Mouse (Mus musculus) layer of hippocampus, postnatal 14 days (tissue): Measurements from ENCODE around the gene Shf. TPM values are rescaled to one million over a fixed set of nuclear protein-coding genes. Genes with fewer than 3 reads are reported as not detected.
"Not testable (repeated sequence)": the region's sequence is repeated elsewhere in the genome, so short reads cannot be mapped to it uniquely, and the experiment has no call there.

ENCODE experiments used
- DNase-seq, 2 experiments: peaks; one replicate each; pipeline ENCODE4 v3.0.0; 2021 to 2022; ENCODE audit warnings: low spot score in 2 of 2, mixed read lengths in 1 of 2
- total RNA-seq, 2 experiments: library from RNA; stranded (reverse); gene quantifications; 2 replicates each; pipeline ENCODE4 v1.2.3; 2021

Shf gene
- total RNA-seq, 2 experiments from 2014 or later, result 57.5 to 65.2 TPM

- DNase-seq, result no peak
Measured at GRCm38 (mm10) chr2:122349136-122349785, 19.7 kb downstream of the Shf start.

GRCm38 (mm10) chr2:122348531-122349131 is 20.3 kb downstream of the Shf start:
- DNase-seq, result peak; percentile 90 to 94

GRCm38 (mm10) chr2:122347257-122347656 is 21.7 kb downstream of the Shf start:
- no peak for DNase-seq

- not testable (repeated sequence) for DNase-seq
Measured at GRCm38 (mm10) chr2:122346164-122346563, 22.8 kb downstream of the Shf start.

GRCm38 (mm10) chr2:122345106-122345893 is 23.7 kb downstream of the Shf start:
- DNase-seq, result no peak

- no peak for DNase-seq
Measured at GRCm38 (mm10) chr2:122337291-122337690, 31.7 kb downstream of the Shf start.

- DNase-seq, result no peak
Measured at GRCm38 (mm10) chr2:122334170-122334569, 34.8 kb downstream of the Shf start.

- no peak for DNase-seq
Measured at GRCm38 (mm10) chr2:122332222-122332621, 36.7 kb downstream of the Shf start.

- DNase-seq, result not testable (repeated sequence)
Measured at GRCm38 (mm10) chr2:122330317-122330716, 38.6 kb downstream of the Shf start.

GRCm38 (mm10) chr2:122327986-122328385 is 41.0 kb downstream of the Shf start:
- no peak for DNase-seq

GRCm38 (mm10) chr2:122325361-122325760 is 43.6 kb downstream of the Shf start:
- no peak for DNase-seq

- DNase-seq, result no peak
Measured at GRCm38 (mm10) chr2:122324586-122324985, 44.4 kb downstream of the Shf start.

- DNase-seq, result no peak
Measured at GRCm38 (mm10) chr2:122323960-122324359, 45.0 kb downstream of the Shf start.

GRCm38 (mm10) chr2:122317384-122317783 is 51.6 kb downstream of the Shf start:
- DNase-seq, result no peak

GRCm38 (mm10) chr2:122315372-122315771 is 53.6 kb downstream of the Shf start, which contains the start of gene Duox1:
Duox1 (plus strand) TSS chr2:122315672.
- no peak for DNase-seq

- DNase-seq, result no peak
Measured at GRCm38 (mm10) chr2:122313536-122313935, 55.4 kb downstream of the Shf start, which contains the start of gene Duoxa1. Duoxa1 (minus strand) TSS chr2:122313730.

GRCm38 (mm10) chr2:122312722-122313417 is 56.1 kb downstream of the Shf start:
- peak in 1 of 2 experiments; percentile 35 for DNase-seq

GRCm38 (mm10) chr2:122311561-122311960 is 57.4 kb downstream of the Shf start:
- DNase-seq, result no peak

GRCm38 (mm10) chr2:122309647-122310046 is 59.3 kb downstream of the Shf start:
- no peak for DNase-seq

- DNase-seq, result peak in 1 of 2 experiments; percentile 39
Measured at GRCm38 (mm10) chr2:122306184-122306583, 62.8 kb downstream of the Shf start.
